Mouse (Mus musculus) thymus, postnatal 0 days (tissue): Measurements from ENCODE around the gene Trpm3. TPM values are rescaled to one million over a fixed set of nuclear protein-coding genes. Genes with fewer than 3 reads are reported as not detected.
"Not testable (repeated sequence)": the region's sequence is repeated elsewhere in the genome, so short reads cannot be mapped to it uniquely, and the experiment has no call there.

ENCODE experiments used
- DNase-seq: peaks from one replicate; pipeline ENCODE4 v3.0.0-alpha.2; 2015; ENCODE audit warnings: low spot score
- microRNA counts: library from miRNA; unstranded; fragments of <30 nt; microRNA quantifications from one replicate; lab custom pipeline; 2015
- microRNA-seq: library from miRNA; unstranded; fragments of <30 nt; microRNA quantifications from one replicate; pipeline ENCODE4, GENCODE M21; 2016; ENCODE audit warnings: borderline number of aligned reads
- polyA plus RNA-seq: library from polyadenylated mRNA; unstranded; fragments of >200 nt; fragmentation: Nextera tagmentation; extraction: Ambion mirVana; gene quantifications from 2 replicates; pipeline ENCODE4 v1.2.1, GENCODE M21; 2015

Gene Trpm3
- polyA plus RNA-seq, 1 experiment from 2014 or later = 0.48 TPM

DNA sequence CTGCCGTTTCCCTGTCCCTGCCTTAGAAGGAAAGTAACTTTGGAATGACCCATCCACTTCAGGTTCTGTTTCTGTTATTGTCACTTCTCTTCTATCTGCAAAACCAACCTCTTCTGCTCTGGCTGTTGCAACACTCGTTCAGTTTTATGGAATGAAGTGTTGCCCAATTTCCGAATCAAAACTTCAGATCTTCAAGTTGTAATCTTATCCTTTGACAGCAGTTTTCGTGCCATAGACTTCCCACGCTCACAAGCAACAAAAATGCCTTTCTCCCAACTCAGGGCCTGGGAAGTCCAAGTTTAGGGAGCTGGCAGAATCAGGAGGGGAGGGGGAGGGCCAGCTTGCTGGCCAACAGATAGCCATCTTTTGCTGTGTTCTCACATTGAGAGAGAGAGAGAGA is 889.4 kb downstream of the Trpm3 start:
- no peak for DNase-seq

DNA sequence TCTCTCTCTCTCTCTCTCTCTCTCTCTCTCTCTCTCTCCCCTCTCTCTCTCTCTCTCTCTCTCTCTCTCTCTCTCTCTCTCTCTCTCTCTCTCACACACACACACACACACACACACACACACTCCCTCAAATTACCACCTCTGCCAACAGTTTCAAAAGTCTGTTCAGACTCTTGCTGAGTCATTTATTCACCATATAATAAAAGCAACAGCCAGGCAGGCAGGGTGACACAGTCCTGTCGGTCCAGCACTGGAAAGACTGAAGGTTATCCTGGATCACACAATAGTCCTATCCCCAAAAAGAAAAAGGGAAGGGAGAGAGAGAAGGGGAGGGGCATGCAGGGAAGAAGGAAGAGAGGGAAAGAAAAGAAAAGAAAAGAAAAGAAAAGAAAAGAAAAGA is 894.5 kb downstream of the Trpm3 start:
- DNase-seq = not testable (repeated sequence)

DNA sequence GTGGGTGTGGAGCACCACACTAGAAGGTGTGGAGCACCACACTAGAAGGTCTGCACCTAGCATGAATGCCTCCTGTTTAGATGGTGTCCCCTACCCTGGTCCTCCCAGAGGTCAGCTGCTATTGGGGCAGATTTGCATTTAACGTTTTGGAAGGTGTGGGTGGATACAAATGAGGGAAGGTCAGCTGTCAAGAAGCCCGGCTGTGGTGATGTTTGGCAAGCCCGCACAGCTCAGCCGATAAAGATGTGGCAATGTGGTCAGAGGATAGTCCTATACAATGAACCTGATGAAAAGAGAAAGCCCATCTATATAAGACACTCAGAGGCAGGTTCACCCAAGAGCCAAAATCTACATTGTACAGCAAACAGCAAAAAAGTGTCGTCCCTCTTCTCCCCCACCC is 895.3 kb downstream of the Trpm3 start:
- DNase-seq = no peak

DNA sequence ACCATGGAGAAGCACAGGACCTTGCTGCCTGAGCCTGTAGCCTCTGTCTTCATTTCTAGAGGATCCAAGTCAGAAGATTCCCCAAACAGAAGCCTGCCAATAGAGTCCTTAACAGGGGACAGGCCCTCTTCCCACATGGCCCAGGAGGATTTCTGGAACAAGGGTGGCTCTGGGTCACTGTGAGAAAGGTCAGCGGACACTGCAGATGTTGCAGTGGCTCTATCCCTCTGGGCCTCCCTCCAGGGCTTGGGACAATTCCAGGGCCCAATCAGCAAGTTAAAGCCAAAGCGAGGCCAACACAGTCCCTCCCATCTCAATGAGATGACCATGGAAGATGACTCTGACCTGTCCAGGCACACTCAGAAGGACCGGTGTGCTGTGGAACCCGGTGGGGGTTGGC is 896.1 kb downstream of the Trpm3 start:
- DNase-seq = no peak

DNA sequence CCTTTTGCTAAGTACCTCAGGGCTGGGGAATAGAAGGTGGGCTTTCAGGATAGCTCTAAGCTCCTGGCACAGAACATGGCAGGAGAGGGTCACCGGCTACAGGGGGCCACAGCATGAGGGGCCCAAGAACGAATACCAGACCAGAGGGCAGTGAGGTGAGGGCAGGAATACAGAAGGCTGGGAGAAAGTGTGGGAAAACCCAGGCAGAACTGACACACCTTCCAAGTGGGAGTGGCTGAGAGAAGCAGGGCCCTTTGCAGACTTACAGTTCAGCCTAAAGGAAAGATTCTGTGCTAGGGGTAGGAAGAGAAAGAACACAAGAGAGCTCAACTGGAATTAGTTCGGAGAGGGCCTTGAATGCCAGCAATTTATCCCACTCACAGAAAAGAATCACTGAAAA is 896.9 kb downstream of the Trpm3 start:
- no peak for DNase-seq

DNA sequence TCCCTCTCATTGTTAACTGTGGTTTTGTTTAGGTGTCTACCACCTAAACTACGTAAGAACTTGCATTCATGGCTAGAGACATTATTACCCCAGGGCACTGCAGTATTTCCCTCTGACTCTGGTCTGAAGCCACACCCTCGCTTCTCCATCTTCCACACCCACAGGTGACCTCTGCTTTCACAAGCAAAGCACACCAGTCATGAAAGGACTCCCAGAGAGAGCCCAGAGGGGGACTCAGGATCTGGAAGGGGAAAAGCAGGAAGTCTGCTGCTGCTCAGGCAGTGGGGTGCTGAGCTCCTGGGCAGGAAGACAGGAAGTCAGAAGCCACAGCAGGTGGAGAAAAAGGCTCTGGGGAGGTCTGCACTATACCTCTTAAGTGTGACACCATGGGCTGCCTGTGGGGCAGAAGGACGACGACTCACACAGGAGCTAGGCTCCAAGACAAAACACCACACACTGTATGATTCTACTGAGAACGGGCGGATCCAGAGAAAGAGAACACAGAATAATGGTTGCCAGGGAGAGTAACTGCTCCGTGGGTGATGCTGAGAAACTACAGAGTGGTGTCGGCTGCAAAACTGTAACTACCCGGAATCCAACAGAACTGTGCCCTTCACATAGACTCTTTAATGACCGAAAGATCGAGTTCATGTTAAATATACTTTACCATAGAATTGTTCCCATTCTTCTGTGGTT is 898.1 kb downstream of the Trpm3 start:
- peak; percentile 34 for DNase-seq

DNA sequence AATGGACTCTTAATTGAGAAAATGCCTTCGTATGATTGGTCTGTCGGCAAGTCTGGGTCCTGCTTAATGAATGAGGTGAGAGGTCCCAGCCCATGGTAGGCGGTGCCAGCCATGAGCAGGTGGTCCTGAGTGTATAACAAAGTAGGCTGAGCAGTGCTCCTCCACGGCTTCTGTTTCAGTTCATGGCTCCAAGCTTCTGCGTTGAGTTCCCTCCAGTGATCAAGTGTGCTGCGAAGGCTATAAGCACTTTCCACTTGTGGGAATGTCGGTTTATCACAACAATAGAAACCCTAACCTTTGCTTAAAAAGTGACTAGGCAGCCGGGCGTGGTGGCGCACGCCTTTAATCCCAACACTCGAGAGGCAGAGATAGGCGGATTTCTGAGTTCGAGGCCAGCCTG is 898.7 kb downstream of the Trpm3 start:
- no peak for DNase-seq

DNA sequence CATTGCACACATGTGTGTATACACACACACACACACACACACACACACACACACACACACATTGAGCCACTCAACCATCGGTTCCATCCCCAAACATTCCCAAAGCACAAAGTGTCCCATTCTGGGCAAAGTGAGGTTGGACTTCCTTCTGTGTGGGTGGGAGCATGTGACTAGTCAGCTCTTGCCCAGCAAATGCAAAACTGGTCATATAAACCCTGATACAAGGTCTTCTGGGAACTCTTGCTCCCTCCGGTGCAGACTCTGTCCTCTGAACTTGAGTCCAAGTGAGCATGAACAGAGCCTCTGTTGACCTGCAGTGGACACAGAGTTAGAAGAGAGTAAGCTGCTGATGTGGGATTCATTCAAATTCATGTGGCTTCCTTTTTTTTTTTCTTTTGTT is 899.5 kb downstream of the Trpm3 start:
- no peak for DNase-seq

DNA sequence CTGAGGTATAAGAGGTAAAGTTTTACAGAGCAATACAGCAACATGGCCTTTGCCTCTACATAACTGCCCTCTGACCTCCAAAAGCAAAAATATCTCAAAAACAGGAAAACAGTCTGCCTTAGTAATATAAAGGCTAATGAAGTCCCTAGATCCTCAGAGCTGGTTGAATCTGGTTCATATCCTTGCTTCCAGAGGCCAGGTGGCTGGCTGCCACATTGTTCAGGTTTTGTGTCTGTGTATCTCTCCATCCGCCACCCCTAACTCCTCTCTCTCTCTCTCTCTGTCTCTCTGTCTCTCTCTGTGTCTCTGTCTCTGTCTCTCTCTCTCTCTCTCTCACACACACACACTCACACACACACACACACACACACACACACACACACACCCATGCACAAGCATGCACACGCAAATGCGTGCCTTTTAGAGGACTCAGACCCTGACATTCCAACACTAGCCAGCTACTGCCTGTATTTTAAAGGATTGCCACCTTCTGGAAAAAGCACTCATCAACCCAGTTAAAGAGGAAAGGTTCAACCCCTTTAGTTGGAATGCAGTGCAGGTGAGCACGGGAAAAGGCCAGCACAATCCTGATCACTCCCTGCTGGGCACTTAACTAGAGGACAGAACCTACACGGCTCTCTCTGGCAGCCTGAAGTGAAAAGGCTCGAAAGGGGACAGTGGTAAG is 902.8 kb downstream of the Trpm3 start:
- no peak for DNase-seq

DNA sequence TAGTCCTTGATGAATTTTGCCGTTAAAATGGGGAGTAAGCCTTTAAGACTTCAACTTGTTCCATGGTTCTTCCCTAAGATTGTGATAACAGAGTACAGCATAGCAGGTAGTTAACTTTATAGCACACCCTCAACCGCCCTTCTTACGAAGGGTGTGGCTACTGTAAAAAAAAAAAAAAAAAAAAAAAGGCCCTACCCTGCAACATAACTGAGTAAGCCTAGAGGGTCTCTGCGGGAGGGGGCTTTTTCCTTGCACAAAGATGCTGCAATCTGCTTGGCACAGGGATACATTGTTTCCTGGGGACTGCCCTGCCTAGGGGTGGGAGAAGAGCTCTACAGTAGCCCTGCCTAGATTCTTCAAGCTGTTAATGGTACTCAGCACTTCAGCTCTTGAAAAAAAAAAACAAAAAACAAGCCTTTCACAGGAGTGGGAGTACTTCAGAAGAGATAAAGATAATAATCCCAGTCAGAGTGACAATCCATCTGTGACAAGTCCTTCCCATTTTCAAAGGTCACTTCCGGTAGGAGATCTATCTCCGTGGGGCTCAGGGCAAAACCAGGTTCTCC is 903.4 kb downstream of the Trpm3 start:
- no peak for DNase-seq

DNA sequence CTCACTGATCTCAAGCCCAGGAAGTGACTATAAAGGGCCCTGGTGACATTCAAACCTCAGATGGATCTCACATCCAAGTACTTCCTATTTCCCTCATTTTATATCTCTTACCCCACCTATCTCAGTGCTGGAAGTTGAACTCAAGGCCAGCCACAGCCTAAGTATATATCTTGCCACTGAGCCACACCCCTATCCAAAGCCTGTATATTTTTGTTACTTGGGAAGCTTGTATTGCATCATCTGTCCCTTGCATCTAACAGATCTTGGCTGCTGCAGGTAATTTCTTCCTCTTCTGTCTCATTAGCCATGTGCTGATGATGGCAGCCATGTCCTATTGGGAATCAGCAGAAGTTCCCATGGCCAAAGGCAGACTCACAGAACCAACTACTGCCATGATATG is 904.9 kb downstream of the Trpm3 start:
- no peak for DNase-seq

MicroRNAs within 50 kb of the gene (microRNA counts, 519-probe panel; counts per million panel counts)
- microRNA mmu-miR-204 (lab: Ali Mortazavi, UCI) = 3,950 counts per million, percentile 78 among the panel's probes with 10 or more counts

Small RNAs within 50 kb of the gene (microRNA-seq; reads per million reads assigned to microRNA genes)
- 118 reads per million, percentile 47 among the genes with 10 or more reads in this experiment for gene Mir204
